Mouse (Mus musculus): ENCODE data around the gene Prr11. TPM values are rescaled to one million over a fixed set of nuclear protein-coding genes. Genes with fewer than 3 reads are reported as not detected.
A peak's percentile ranks its signal among the peaks of the same experiment; 100 is the strongest.

Gene Prr11
- polyA plus RNA-seq, 1 experiment from 2014 or later: 6.5 TPM

DNA sequence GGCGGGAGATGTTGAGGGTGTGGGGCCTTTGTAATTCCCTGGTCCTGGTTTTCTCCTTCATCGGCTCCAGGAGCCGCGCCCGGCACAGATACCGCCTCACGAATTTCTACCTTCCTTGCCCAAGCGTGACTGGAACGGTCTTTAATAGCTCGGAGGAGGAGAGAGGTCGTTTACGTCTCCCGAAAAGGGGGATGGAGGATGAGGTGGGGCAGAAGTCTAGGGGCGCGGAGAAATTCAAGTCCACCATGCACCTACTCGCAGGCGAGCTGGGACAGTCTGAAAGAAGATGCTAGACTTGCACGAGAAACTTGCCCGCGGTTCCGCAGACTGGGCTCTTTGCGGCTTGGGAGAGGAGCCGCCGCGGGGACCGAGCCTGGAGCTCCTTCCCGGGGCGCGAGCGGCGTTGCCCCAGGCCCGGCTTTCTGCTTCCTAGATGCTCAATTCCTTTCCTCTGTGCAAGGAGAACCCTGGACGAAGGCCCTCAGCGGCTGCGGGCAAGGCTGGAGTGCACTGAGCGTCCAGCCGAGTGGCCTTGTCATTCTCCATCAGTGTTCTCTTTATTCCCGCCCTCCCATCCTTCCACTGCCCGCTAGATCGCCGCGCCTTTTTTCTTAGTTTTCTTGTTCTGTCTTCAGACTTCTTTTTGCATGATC is 1.1 kb upstream of the Prr11 start:
- no peak for ATAC-seq
- Histone ChIP-seq H3K27ac (ENCODE audit: low read length) (peak overlapping the region; percentile 75), H3K36me3 (ENCODE audit: control insufficient read depth, insufficient read depth, low read length) (no peaks in the 10 kb centered on the region), H3K4me2 (ENCODE audit: low read depth, low read length) (peak overlapping the region; percentile 71), H3K27me3 (replicated peaks; ENCODE audit: control insufficient read depth, insufficient read depth, low read length) (no peaks in the 10 kb centered on the region), H3K9ac (ENCODE audit: low read depth, low read length) (peak overlapping the region; percentile 78), H3K9me3 (ENCODE audit: control insufficient read depth, low read length) (no peaks in the 10 kb centered on the region), H3K4me1 (ENCODE audit: control insufficient read depth, insufficient read depth, low read length) (peaks cover 9% of the 10 kb centered on the region), H3K4me3 (ENCODE audit: low read length) (peak overlapping the region; percentile 62)
- WGBS: under 1% methylated on average over 42 of the region's 42 CpGs

DNA sequence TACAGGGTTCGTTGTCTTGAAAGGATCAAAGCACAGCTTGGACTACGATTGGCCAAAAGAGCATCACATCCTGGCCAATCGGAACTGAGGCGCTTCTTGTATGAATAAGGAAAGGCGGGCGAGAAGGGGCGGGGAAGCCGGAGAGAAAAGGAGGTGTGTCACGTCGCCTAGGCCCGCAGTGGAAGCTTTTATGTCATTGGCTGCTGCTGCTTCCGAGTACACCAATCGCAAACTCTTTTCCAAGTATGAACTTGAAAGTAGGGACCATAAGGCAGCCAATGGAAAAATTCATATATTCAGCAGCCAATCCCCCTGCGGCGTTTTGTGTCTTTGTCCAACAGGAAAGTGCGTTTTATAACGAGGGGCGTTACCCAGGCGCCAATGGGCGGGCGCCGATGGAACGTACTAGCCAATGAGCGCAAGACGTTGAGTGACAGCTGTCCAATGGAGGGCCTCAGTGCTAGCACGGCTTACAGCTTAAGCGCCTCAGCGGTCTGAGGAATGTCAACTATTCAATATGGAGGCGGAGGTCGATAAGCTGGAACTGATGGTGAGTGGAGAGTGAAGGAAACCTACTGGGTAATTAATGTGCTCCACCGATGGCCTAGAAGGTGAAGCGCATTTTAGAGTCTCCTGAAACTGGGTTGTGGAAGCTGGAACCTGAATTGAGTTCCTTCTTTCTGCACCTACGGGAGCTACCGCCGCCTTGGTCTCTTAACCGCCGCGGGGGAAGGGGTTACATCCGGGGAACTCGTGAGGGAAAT is 429 bp upstream of the Prr11 start, which contains the start of gene Ska2:
Gene Ska2, plus strand, starts transcription at position 480 of the 764 bp plus-strand sequence.
- WGBS: under 1% methylated on average over 40 of the region's 40 CpGs
- no peaks in the 10 kb centered on the region for H3K36me3 ChIP-seq (ENCODE audit: control insufficient read depth, insufficient read depth, low read length)
- H3K4me2 ChIP-seq (ENCODE audit: low read depth, low read length): peak within 1 kb of the TSS; percentile 71
- H3K4me3 ChIP-seq (ENCODE audit: low read length): peak within 1 kb of the TSS; percentile 62
- peak within 1 kb of the TSS; percentile 75 for H3K27ac ChIP-seq (ENCODE audit: low read length)
- no peaks in the 10 kb centered on the region for H3K27me3 ChIP-seq (replicated peaks; ENCODE audit: control insufficient read depth, insufficient read depth, low read length)
- H3K9ac ChIP-seq (ENCODE audit: low read depth, low read length): peak within 1 kb of the TSS; percentile 78
- peaks cover 9% of the 10 kb centered on the region for H3K4me1 ChIP-seq (ENCODE audit: control insufficient read depth, insufficient read depth, low read length)
- H3K9me3 ChIP-seq (ENCODE audit: control insufficient read depth, low read length): no peaks in the 10 kb centered on the region
- ATAC-seq: peak; percentile 100

DNA sequence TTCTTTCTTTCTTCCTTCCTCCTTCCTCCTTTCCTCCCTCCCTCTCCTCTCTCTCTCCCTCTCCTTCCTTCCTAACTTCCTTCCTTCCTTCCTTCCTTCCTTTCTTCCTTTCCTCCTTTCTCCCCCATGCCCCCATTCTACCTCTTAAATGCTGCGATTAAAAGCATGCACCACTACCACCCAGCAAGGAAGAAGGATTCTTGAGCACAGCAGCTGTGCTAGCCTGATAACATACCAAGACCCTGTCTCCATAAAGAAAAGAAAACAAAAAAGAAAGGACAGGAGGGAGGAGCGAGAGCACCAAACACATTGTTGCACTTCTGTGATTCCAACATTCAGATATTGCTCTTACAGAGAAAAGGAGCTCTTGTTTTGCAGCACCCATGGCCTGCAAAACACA is 21.4 kb downstream of the Prr11 start:
- H3K9me3 ChIP-seq (ENCODE audit: control insufficient read depth, low read length): no peaks in the 10 kb centered on the region

DNA sequence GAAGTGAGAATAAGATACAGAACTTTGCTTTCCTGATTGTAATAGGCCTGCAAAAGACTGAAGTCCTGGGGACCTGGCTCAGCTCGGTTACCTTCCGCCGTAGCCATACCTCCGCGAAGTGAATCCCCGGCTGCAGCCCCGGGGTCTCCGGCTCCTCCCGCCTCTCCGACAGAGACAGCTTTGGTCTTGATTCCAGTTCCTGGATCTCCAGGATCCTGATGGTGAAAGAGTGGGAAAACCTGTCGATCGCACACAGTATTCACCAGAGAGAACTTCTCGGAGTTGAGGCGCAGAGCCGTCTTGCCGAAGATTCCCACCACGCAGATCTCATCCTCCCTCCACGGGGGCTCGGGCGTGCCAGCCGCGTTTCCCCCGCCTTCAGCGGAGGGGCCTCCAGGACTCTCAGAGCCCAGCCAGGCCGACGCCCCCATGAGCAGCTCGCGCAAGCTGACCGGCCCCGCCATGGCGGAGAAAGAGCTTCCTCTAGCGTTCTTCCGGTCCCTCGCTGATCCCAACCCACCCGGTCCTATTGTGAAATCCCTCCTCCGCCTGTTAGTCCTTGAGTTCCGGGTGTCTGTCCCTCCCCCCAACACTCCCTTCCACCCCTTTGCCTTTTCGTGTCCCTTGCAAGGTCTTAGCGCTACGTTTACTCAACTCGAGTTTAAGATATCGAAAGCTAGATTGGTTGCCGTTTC is 22.1 kb downstream of the Prr11 start, which contains the start of gene Smg8:
Gene Smg8, minus strand, starts transcription at position 485 of the 695 bp plus-strand sequence.
- peak within 1 kb of the TSS; percentile 57; the same call in 1 of the 2 replicates for H3K27ac ChIP-seq (ENCODE audit: low read length)
- peak within 1 kb of the TSS; percentile 96 for H3K4me3 ChIP-seq (ENCODE audit: low read length)
- H3K9ac ChIP-seq (ENCODE audit: low read depth, low read length): peak within 1 kb of the TSS; percentile 88
- peak within 1 kb of the TSS; percentile 79 for H3K4me2 ChIP-seq (ENCODE audit: low read depth, low read length)
- WGBS: under 1% methylated on average over 43 of the region's 43 CpGs
- peak; percentile 95 for ATAC-seq
- H3K27me3 ChIP-seq (replicated peaks; ENCODE audit: control insufficient read depth, insufficient read depth, low read length): no peaks in the 10 kb centered on the region
- no peaks in the 10 kb centered on the region for H3K36me3 ChIP-seq (ENCODE audit: control insufficient read depth, insufficient read depth, low read length)
- peaks cover 13% of the 10 kb centered on the region for H3K4me1 ChIP-seq (ENCODE audit: control insufficient read depth, insufficient read depth, low read length)
- no peaks in the 10 kb centered on the region for H3K9me3 ChIP-seq (ENCODE audit: control insufficient read depth, low read length)

More for the DNA sequence above, 21.4 kb downstream of the Prr11 start:
- 60% methylated on average over 2 of the region's 2 CpGs for WGBS
- Histone ChIP-seq H3K27ac (ENCODE audit: low read length) (no peak overlapping the region), H3K4me2 (ENCODE audit: low read depth, low read length) (peak overlapping the region; percentile 79), H3K4me1 (ENCODE audit: control insufficient read depth, insufficient read depth, low read length) (peaks cover 13% of the 10 kb centered on the region), H3K36me3 (ENCODE audit: control insufficient read depth, insufficient read depth, low read length) (peaks cover 6% of the 10 kb centered on the region; the same call in 1 of the 2 replicates), H3K4me3 (ENCODE audit: low read length) (peak overlapping the region; percentile 96), H3K27me3 (replicated peaks; ENCODE audit: control insufficient read depth, insufficient read depth, low read length) (no peaks in the 10 kb centered on the region), H3K9ac (ENCODE audit: low read depth, low read length) (0 out of 2 replicates have a peak overlapping the region, but pooled peaks have one; percentile 88)
- ATAC-seq: no peak

DNA sequence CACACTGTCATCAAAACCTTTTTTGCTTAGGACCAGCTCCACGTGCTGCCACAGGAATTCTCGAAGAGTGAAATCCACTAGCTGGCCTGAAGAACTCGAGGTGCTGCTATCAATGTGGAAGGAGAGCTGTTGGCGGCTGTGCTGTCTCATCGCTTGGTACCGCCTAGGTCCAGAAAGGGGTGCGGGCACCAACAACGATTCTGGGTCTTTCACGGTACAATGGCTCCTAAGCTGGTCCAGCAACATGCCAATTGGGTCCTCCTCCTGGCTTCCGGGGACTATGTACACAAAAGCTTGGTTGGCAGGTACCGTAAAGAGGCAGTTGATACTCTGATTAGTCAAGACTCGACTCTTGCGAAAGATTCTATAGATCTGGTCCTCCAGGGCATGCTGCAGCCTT is 23.0 kb downstream of the Prr11 start:
- H3K36me3 ChIP-seq (ENCODE audit: control insufficient read depth, insufficient read depth, low read length): no peaks in the 10 kb centered on the region
- H3K4me1 ChIP-seq (ENCODE audit: control insufficient read depth, insufficient read depth, low read length): peaks cover 13% of the 10 kb centered on the region
- H3K4me2 ChIP-seq (ENCODE audit: low read depth, low read length): peak overlapping the region; percentile 79
- H3K27me3 ChIP-seq (replicated peaks; ENCODE audit: control insufficient read depth, insufficient read depth, low read length): no peaks in the 10 kb centered on the region
- no peaks in the 10 kb centered on the region for H3K9me3 ChIP-seq (ENCODE audit: control insufficient read depth, low read length)
- peak overlapping the region; percentile 96 for H3K4me3 ChIP-seq (ENCODE audit: low read length)
- no peak for ATAC-seq
- 83% methylated on average over 13 of the region's 13 CpGs for WGBS
- no peak overlapping the region for H3K27ac ChIP-seq (ENCODE audit: low read length)
- H3K9ac ChIP-seq (ENCODE audit: low read depth, low read length): peak overlapping the region; percentile 88; the same call in 1 of the 2 replicates

DNA sequence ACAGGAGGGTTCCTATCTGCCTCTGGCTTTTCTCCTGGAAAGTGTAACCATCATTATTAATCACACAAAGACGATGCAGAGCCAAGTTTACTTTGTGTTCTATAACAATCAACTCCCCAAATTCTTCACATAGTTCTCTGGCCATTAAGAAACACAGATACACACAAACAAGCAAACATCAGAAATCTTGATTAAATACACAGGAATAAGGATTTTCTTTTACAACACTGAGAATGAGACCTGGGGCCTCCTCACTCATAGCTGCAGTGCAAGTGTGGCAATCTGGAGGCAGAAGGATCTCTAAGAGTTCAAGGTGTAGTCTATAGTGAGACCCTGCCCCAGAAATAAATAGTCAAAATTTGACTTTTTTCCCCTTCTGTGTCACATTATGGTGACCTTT is 24.8 kb downstream of the Prr11 start:
- H3K4me2 ChIP-seq (ENCODE audit: low read depth, low read length): no peak overlapping the region
- H3K4me3 ChIP-seq (ENCODE audit: low read length): no peak overlapping the region
- H3K27me3 ChIP-seq (replicated peaks; ENCODE audit: control insufficient read depth, insufficient read depth, low read length): no peaks in the 10 kb centered on the region
- no peaks in the 10 kb centered on the region for H3K36me3 ChIP-seq (ENCODE audit: control insufficient read depth, insufficient read depth, low read length)
- no peak for ATAC-seq
- H3K9me3 ChIP-seq (ENCODE audit: control insufficient read depth, low read length): no peaks in the 10 kb centered on the region
- H3K9ac ChIP-seq (ENCODE audit: low read depth, low read length): no peak overlapping the region
- H3K4me1 ChIP-seq (ENCODE audit: control insufficient read depth, insufficient read depth, low read length): peaks cover 13% of the 10 kb centered on the region
- 39% methylated on average over 1 of the region's 1 CpGs for WGBS
- H3K27ac ChIP-seq (ENCODE audit: low read length): no peak overlapping the region

DNA sequence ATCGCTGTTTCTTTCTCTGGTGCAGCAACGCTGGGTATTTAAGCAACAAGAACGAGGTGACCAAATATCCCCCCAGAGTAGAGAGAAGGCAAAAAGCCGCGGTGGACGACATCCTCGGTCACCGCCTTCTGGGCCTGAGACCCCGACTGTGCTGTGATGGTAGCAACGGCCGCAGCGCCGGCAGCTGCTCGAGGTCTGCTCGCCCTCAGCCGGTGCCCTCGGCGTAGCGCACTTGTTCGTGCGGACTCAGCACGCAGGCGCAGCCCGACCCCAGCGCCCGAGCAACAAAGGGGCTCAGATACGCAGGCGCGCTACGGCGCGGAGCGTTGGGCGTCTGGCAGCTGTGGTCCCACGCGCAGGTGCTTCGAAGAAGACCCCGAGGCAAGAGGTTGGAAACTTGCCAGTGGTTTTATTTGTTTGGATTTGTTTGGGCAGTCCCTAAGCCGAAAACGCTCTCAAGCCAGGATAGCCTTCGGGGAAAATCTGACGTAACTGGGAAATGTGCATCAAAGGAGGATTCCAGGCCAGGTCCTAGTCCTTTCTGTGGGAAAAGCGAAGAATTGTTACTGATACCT is 34.6 kb downstream of the Prr11 start, which contains the start of gene Gdpd1:
Gene Gdpd1, minus strand, starts transcription at position 197 of the 575 bp plus-strand sequence.
- ATAC-seq: peak; percentile 92
- H3K4me2 ChIP-seq (ENCODE audit: low read depth, low read length): peak within 1 kb of the TSS; percentile 91
- peak within 1 kb of the TSS; percentile 76 for H3K9ac ChIP-seq (ENCODE audit: low read depth, low read length)
- peak within 1 kb of the TSS; percentile 61 for H3K4me3 ChIP-seq (ENCODE audit: low read length)
- peaks cover 2% of the 10 kb centered on the region; the same call in 1 of the 2 replicates for H3K36me3 ChIP-seq (ENCODE audit: control insufficient read depth, insufficient read depth, low read length)
- WGBS: under 1% methylated on average over 43 of the region's 43 CpGs
- H3K4me1 ChIP-seq (ENCODE audit: control insufficient read depth, insufficient read depth, low read length): peaks cover 3% of the 10 kb centered on the region; the same call in 1 of the 2 replicates
- peak within 1 kb of the TSS; percentile 53; the same call in 1 of the 2 replicates for H3K27ac ChIP-seq (ENCODE audit: low read length)
- H3K9me3 ChIP-seq (ENCODE audit: control insufficient read depth, low read length): no peaks in the 10 kb centered on the region
- H3K27me3 ChIP-seq (replicated peaks; ENCODE audit: control insufficient read depth, insufficient read depth, low read length): no peaks in the 10 kb centered on the region

DNA sequence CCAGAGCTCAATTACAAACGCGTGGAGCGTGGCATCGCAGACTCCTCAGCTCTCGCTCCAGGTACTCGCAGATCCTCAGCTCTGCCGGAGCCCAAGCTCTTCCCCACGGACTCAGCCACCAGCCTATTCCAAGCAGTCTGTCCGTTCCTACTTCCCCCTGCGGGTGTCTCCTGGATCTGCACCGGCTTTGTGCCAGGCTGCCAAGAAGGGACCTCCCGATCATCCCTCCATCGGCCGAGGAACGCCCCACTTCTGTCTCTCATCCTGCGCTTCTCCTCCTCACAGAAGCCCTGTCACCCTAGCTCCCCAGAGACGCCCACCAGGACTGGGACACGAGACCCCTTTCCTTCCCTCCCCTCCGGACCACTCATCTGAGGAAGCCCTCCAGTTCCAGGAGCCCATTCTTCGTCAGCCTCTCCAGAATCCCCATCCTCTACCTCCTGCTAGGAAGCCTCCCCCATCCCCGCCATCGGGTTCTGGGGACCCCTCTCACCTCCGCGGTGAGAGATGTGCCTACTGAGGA is 35.1 kb downstream of the Prr11 start:
- ATAC-seq: peak; percentile 79
- peak overlapping the region; percentile 61 for H3K4me3 ChIP-seq (ENCODE audit: low read length)
- peaks cover 3% of the 10 kb centered on the region; the same call in 1 of the 2 replicates for H3K4me1 ChIP-seq (ENCODE audit: control insufficient read depth, insufficient read depth, low read length)
- no peaks in the 10 kb centered on the region for H3K27me3 ChIP-seq (replicated peaks; ENCODE audit: control insufficient read depth, insufficient read depth, low read length)
- H3K27ac ChIP-seq (ENCODE audit: low read length): peak overlapping the region; percentile 53; the same call in 1 of the 2 replicates
- WGBS: 2% methylated on average over 24 of the region's 24 CpGs
- H3K9me3 ChIP-seq (ENCODE audit: control insufficient read depth, low read length): no peaks in the 10 kb centered on the region
- peak overlapping the region; percentile 91 for H3K4me2 ChIP-seq (ENCODE audit: low read depth, low read length)
- peaks cover 2% of the 10 kb centered on the region; the same call in 1 of the 2 replicates for H3K36me3 ChIP-seq (ENCODE audit: control insufficient read depth, insufficient read depth, low read length)
- H3K9ac ChIP-seq (ENCODE audit: low read depth, low read length): peak overlapping the region; percentile 76
